Mouse (Mus musculus): ENCODE measurements around the gene Lmf1.
A peak's percentile ranks its signal among the peaks of the same experiment; 100 is the strongest.

Gene Lmf1

DNA sequence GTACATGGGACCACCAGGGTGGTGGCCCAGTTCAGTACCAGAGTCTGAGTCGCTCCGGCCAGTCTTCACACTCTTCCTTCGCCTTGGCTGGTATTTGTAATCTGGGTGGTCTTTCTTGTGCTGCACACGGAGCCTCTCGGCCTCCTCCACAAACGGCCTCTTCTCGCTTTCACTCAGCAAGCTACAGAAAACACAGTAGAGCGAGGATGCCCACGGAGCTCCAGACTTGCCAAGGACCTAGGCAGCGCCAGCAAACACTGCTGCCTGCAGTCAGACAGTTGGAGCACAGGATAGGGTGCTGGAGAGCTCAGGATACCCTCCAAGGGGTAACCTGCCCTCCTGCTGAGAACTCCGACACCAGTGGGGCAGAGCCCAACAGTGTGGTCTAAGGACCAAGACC, 10.0 kb upstream of the Lmf1 start:
- no peak for DNase-seq

DNA sequence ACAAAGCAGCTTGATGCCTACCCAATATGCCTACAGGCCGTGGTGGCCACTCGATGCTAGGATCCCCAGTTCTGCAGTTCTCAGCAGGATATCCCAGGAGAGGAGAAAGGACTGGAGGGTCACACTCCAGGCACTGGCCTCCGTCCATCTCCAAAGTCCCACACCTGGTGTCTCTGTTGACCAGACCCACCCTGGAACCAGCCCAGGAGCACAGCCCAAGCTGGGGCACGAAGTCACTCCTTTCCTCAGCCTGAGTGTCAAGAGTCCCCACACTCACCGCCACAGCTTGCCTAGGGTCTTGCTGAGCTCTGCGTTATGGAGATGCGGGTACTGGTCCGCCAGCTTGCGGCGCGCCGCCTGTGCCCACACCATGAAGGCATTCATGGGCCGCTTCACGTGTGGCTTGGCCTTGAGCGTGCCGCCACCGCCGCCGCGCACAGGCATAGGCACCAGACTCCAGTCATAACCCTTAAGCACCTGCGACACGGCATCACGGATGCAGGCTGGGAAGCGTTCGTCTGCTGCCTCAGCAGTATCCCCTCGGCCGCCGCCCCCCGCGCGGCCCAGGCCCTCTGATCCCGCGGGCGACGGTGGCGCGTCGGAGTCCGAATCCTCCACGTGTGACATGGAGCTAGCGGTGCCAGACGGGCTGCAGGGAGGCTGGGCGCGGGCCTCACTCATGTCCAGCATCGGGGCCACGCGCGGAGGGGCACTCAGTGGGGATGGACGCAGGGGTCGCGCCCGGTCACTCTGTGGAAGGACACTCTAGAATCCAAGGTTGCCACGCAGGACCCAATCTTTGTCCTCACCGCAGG, 8.8 kb upstream of the Lmf1 start:
- no peak for DNase-seq

DNA sequence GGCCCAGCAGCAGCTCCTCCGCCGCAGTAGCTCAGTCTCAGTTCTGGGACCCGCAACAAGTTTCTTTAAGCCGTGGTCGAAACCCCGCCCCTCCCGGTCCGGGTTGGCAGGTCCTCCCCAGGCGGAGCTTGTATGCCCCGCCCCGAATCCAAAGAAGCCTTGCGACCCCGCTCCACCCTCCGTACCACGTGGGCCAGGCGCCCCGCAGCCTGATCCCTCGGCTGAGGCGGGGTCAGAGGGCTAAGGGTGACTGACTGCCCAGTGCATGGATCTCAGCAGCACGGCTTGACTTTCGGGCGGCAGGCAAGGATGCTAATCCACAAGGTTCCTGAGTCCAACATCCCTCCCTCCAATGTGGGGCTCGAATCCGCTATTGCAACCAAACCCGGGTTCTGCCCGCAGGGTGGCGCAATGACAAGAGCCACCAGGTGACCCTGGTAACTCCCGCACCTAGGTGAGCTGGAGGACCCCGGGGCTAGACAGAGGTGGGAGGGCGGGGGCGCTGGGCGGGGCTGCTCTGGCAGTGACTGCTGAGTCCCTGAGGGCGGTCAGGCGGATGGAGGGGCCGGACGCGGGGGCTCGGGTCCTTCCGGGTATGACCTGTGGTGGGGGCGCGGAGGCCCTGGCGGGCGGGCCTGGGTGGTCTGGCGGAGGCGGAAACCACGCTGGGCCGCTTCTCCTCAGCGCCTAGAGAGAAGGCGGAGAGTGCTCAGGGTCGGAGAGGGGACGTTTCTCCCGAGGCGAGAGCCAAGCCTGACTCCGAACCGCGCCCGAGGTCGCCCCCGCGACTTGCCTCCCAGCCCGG, 8.0 kb upstream of the Lmf1 start, which contains the start of gene Sox8:
Gene Sox8 (minus strand): TSS at position 39 of the 805 bp plus-strand sequence.
- peak; percentile 49 to 65 for DNase-seq

DNA sequence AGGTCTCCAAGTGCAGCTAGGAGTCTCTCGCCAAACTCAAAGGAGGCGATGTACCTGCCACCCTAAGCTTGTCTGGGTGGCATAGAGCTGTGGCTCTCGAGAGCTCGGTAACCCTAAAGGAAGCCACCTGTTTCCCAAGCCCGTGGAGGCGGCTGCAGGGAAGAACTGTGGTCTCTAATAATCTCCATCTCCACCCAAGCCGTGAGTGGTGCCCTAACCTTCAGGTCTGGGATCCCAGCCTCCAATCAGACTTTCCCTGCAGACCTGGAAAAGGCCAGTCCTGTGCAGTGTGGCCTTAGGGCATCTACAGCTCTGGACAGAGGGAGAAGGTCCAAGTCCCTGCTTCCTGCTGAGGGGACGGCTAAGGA, 7.4 kb upstream of the Lmf1 start:
- no peak for DNase-seq

DNA sequence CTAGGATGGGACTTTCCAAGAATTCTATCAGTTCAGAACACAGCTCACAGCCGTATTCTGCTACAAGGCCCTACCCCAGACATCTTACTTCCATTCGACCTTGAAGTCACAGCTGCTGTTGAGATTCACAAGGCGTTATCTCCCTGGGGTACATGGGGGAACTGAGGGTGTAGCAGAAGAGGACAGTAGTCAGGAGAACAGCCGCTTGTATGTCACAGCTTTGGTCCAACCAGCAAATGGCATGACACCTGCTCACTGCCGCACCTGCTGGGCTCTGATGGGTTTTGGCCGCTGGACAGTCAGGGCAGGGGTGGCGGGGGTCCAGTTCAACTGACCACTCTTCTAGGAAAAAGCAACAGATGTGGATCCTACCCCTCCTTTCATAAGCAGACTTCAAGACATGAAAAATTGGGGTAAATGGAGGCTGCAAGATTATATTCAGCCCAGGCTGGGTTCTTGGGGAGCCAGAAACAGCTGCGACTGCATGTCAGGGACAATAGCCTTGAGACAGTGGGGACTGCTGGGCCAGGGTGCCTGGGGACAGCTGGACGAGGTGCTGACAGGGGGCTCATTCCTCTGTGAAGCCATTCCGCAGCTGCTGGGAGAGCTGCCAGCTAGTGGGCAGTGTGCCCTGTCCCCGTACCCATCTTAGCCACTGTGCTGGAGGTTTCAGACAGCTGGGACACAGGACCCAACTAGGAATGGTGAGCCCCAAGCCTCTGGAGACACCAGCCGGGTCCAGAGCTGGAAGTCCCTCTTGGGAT, 3.5 kb upstream of the Lmf1 start:
- no peak for DNase-seq

DNA sequence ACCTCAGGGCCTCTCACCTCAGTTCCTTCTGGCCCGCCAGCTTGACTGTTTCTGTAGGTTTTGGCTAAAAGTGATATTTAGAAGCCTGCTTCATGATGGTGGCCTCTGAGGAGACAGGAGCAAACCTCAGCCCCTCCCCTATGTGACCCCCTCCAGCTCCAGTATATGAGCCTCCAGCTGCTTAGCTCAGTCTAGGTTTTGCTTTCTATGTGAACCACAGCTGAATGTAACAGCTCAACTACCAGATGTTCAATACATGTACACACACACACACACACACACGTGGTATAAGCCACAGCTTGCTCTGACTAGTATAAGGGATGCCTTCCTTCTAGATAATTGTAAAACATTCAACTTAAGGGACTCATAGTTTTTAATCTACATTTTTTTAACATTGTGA, 2.9 kb upstream of the Lmf1 start:
- DNase-seq, result no peak

DNA sequence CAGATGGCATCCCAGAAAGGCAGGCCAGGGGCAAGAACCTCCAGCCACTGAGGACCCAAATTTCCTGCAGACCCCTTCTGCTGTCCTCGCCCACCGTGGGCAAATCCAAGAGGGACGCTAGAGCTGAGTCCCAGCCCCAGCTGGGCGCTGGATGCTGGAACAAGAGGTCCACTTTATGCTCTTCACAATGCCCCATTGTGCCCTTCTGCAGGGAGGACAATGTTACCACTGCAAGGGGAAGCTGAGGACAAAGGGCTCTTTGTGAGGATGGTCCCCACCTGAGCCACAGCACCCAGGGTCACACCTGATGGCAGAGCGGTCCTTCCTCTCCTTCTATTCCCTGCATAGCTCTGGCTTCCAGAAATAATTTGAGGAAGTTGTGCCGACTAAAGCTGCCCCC, 1.6 kb upstream of the Lmf1 start:
- no peak for DNase-seq

DNA sequence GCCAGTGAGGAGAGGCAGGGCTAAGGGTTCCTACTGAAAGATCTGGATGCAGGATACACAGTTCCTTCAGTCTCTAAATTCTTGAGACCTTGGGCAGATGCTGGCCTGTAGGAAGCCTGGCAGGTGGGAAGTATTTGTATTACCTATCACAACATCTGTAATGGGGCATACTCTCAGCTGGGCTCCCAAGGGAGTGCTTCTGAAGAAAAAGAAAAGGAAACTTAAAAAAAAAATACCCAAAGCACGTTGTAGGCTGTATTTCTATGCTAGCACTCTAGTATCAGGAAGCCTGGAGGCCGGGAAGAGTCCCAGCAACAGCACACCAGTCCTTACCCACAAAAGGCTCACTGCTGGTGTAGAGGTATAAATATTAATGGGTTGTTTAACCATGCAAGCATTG, 1.2 kb upstream of the Lmf1 start:
- no peak for DNase-seq

DNA sequence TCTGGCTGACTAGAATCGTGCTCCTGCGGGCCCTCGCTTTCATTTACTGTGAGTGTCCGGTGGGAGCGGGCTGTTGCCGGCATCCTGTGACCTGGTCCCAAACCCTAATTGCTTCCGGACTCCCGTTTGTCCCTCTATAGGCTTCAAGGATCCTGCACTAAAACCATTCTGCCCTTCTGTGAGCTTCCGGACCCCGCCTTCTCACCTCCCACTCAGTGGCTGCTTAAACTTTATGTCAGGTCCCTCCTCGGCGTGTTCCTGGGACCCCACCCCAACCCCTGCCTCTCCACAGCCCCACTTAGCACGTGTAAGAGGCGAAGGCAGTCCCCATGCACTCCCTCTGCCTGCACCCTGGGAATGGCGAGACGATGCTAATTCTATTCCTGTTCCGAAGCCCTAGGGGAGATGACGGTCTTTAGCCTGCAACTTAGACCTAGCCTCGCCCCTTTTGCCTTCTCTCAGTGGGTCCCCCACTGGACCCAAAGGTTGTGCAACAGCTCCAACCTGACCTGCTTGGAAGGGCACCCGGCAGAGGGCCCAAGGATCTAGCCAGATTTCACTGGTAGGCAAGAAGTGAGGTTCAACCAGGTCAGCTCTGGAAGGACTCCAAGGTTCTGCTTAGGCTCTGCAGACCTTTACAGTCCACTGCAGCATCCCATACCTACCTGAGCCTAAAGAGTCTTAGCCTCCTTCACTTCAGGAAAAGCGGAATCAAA, 605 bp downstream of the Lmf1 start:
- DNase-seq, result no peak

DNA sequence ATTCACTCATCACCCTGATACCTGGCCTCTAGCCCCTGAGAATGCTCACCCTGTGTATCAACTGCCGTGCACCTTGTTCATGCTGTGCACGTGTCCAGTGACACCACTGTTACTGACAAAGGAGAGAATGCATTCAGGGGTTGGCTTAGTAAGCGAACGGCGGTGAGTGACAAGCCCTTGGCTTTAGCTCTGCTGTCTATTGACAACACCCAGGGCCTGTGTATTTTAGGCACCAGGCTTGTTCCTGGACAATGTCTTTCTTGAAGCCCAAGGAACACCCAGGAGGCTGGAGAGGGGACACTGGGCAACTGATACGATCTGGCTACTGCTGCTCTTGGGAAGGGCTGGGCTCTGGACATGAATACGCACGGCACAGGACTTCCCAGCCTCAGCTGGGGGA, 3.2 kb downstream of the Lmf1 start:
- no peak for DNase-seq

DNA sequence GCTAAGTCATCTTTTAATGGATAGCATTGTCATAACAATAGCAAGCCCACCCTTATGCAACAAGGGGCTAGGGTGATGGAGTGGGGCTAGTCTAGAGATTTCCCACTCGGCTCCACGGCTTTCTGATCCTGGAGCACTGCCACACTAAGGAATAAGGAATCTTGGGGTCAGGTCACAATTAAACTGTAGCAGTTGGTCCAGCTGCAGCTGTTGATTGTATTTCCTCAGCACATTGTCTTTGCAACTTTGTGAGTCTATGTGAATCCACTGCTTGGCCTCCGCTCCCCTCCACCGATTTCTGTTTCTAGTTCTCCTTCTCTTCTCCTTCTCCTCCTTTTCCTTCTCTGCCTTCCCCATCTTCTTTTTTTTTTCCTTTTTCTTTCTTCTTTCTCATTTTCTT, 4.2 kb downstream of the Lmf1 start:
- DNase-seq, result no peak

DNA sequence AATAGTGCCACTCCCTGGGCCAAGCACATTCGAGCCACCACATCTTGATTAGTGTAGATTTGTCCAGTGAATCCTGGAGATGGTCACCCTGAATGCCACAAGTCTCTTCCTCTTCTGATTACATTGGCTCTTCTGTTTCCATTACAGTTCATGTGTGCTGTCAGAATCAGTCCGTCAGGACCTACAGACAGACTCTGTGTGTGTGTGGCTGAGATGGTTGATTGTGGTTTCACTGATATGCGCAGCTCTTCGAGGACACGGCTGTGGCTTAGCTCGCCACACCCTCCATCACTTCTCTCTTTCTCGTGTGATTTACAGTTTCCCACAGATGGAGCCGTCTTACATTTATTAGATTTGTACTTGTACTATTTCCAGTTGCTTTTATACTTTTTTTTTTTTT, 5.0 kb downstream of the Lmf1 start:
- DNase-seq, result no peak

DNA sequence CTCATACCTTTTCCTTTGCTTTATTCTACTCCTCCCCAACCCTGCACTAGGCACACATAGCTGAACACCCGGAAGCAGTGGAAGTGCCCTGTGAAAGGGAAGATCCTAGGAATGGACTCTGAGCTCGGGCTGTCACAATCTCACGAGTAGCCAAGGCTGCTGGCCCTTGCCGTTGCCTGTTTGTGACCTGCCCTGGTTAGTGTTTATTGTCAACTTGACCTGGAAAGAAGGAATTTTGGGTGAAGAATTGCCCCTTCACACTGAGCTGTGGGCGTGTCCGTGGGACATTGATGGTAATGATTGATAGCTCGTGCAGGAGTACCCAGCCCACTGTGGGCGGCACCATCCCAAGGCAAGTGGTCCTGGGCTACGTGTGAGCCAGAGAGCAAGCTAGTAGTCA, 5.8 kb downstream of the Lmf1 start:
- DNase-seq, result no peak

DNA sequence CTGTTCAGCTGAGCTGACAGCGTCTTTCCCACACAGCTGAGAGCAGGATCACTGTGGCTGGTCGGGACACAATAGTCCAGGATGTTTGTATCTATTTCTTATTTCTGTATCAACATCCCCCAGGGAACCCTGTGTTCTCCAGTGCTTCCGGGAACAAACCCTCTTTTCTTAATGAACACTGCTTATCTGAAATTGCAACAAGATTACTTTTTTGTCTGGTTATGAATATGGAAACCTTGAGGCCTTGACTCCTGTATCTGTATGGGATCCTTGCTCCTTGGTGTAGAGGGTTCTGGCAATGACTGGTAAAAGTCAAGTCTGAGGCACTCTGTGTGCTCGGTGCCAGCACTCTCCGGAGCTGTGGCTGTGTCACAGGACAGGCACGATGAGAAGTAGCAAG, 11.2 kb downstream of the Lmf1 start:
- no peak for DNase-seq

DNA sequence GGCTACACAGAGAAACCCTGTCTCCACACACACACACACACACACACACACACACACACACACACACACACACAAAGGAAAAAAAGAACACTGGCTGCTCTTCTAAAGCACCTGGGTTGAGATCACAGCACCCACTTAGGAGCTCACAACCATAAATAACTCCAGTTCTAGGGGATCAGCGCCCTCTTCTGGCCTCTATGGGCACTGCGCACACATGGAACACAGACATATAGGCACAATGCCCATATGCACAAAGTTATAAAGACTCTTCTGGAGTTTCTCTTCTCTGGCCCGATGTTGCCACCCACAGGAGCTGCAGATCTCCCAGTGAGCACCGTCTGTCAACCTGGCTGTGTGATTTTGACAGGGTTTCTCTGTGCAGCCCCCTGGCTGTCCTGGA, 12.1 kb downstream of the Lmf1 start:
- no peak for DNase-seq

DNA sequence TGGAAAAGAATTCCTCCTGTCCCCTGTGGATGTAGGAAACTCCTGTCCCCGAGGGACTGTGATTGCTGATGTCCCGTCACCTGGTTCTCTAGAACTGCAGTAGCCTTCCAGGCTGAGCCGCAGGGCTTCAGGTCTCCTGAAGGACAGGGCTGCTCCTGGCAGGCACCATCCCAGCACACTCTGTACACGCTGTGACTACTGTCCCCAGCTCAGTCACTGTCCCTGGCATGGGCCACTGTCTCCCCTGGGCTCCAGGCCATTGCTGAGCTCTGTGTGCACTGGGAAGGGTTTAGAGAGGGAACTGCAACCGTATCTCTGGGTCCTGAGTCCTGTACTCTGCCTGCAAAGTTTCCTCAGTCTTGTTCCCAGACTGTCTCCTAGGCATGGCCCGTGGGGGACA, 13.5 kb downstream of the Lmf1 start:
- no peak for DNase-seq

DNA sequence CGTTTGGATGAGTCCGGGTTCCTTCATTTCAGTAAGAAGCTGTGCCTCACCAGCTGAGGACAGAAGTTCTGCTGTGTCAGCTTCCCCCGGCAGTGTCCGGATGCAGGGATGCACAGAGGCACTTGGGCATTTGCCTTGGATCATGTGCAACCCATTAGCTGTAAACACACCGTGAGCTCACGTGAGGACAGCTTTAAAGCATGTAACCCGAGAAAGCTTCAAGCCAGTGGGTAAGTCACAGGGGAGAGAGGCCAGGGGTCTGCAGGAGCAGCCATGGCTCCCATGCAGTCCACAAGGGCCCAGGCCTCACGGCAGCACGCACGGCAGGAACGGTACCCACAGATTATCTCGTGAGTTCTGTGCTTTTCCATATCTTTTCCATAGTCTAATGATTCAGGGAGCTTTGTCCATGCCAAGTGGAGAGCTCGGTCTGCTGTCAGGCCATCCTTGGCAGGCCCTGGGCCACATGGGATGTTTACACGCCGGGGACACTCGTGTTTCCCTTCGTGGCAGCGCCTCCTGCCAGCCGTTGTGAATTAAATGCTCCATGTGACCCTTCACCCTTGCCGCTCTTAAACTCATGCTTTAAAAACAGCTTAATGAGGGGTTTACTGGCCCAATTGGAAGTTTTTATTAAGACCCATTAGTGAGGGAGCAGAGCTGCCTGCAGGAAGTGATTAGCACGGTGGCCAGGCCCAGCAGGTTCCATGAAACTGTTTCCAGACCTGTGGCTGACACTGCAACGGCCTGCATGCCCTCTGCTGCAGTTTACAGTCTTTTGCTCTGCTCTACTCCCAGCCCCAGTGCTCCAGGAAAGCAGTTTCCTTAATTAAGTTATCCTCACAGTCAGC, 14.8 kb downstream of the Lmf1 start:
- peak; percentile 24 to 37 for DNase-seq

DNA sequence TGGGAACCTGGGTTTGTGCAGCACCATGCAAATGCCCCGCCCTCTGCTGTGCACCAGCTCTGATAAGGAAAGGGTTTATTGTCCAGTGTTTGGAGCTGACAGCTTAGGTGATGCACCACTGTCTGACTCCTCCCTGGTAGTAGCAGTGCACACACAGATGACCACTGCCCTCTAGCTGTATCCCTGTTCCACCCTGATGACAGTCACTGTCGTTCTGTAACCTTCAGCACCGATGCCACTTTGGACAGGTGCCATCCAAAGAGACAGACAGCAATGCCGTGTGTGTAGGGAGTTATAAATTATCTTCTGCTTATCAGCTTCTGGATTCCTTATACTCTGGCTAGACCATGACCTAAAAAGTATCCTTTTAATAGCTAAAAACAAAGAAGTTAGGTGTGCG, 16.6 kb downstream of the Lmf1 start:
- no peak for DNase-seq

DNA sequence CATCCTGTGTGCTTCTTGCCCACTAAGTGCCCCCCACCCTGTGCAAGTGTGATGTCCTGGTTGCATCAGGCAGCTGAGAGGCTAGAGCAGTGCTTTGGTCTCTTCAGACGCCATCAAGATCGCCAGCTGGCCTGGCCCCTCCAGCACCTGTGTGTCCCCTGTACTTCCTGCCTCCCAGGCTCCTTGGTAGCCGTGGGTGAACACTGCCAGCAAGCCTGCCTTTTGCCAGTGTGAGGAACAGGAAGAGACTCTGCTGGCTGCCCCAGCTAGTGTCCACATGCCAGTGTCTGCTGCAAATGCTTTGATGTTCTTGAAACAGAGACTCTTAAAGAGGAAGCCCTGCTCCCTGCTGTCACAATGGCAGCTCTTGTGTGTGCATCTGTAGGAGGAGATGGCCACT, 18.7 kb downstream of the Lmf1 start:
- peak in 1 of 2 experiments; percentile 40 for DNase-seq

DNA sequence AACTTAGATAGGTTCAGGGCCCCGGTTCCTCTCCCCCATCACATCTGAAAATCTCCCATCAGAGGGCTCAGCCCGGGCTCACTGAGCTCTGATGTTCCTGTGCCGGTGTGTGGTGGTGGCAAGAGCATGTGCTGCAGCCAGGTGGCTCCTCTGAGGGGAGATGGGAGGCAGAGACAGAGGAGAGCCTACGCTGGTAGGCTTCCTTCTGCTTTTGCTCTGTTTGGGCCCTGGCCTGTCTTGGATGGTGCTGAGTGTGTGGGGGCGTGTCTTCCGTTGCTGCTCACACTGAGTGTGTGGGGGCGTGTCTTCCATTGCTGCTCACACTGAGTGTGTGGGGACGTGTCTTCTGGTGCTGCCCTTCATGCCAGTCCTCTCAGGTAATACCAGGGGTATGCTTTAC, 23.5 kb downstream of the Lmf1 start:
- no peak for DNase-seq

DNA sequence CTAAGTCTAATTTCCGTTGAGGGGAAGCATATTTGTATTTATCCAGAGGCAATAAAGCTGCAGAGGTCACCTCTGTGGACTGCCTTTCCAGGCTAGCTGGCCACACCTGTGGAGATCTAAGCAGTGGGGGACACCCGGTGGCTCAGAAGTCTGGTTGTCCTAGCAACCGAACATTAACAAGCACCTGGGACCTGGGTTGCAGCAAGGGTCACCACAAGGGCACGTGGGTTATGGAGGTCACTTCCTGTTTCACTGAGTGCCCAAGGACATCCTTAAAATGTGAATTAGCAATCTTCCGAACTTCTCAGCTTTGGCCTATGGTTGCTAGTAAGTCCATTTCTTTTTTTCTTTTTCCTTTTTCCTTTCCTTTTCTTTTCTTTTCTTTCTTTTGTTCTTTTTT, 25.3 kb downstream of the Lmf1 start:
- no peak for DNase-seq

Data from cerebellum, postnatal 36 days (tissue).